Comparison of ENCODE assay signal across 10 mouse cellular contexts in genomic region chr9:58009588-58009987, GRCm38 (mm10). TPM values are rescaled to one million over a fixed set of nuclear protein-coding genes. Genes with fewer than 3 reads are reported as not detected.
DNase-seq lines count a peak whose midpoint lies in the region; ATAC-seq lines count a peak whose summit lies in the region.
"Had no signal": no experiment of that assay in that cellular context is flagged by ENCODE, and none has a peak within 500 bp of the region (broad histone marks: within the 10 kb centered on the region; RNA-seq: fewer than 3 reads in every experiment).

No protein-coding gene starts in this region.

- peaks cover 6% of the 10 kb centered on the region; the same call in 1 of the 2 replicates for H3K4me1 ChIP-seq in forebrain, embryonic 11.5 days (replicated peaks; ENCODE audit: control insufficient read depth, insufficient read depth, low read length)
- H3K4me1 ChIP-seq in midbrain, embryonic 11.5 days (ENCODE audit: control insufficient read depth, insufficient read depth, low read length) = peaks cover 12% of the 10 kb centered on the region
- H3K4me1 ChIP-seq: embryonic facial prominence, embryonic 12.5 days had no signal

- H3K27ac ChIP-seq in forebrain, embryonic 11.5 days (ENCODE audit: low read depth, low read length) = peak overlapping the region; percentile 31; the same call in 1 of the 2 replicates
- H3K27ac ChIP-seq in midbrain, embryonic 11.5 days (ENCODE audit: low read depth, low read length) = peak overlapping the region; percentile 83
- H3K27ac ChIP-seq: embryonic facial prominence, embryonic 12.5 days had no signal

- H3K4me3 ChIP-seq in forebrain, embryonic 11.5 days (ENCODE audit: low read depth, low read length) = no peak overlapping the region
- no peak overlapping the region for H3K4me3 ChIP-seq in midbrain, embryonic 11.5 days (ENCODE audit: low read depth, low read length)
- H3K4me3 ChIP-seq: embryonic facial prominence, embryonic 12.5 days had no signal

- no peak overlapping the region for H3K4me2 ChIP-seq in forebrain, embryonic 11.5 days (ENCODE audit: low read depth, low read length, severe bottlenecking)
- H3K4me2 ChIP-seq in midbrain, embryonic 11.5 days = peak overlapping the region; percentile 43; the same call in 1 of the 2 replicates
- H3K4me2 ChIP-seq: embryonic facial prominence, embryonic 12.5 days had no signal

- H3K9ac ChIP-seq in forebrain, embryonic 11.5 days (ENCODE audit: low read length) = no peak overlapping the region
- no peak overlapping the region for H3K9ac ChIP-seq in midbrain, embryonic 11.5 days (ENCODE audit: low read length)
- H3K9ac ChIP-seq: embryonic facial prominence, embryonic 12.5 days had no signal

- H3K27me3 ChIP-seq in forebrain, embryonic 11.5 days (ENCODE audit: control insufficient read depth, insufficient read depth, low read length) = no peaks in the 10 kb centered on the region
- H3K27me3 ChIP-seq in midbrain, embryonic 11.5 days (ENCODE audit: control insufficient read depth, insufficient read depth, low read length) = no peaks in the 10 kb centered on the region
- H3K27me3 ChIP-seq: embryonic facial prominence, embryonic 12.5 days had no signal

- peak; percentile 35 for DNase-seq in embryo, embryonic 11 days
- DNase-seq in embryo, embryonic 10 days (ENCODE audit: low spot score) = no peak
- DNase-seq in 416B (ENCODE audit: low read depth) = peak; percentile 54
- no peak for DNase-seq in forebrain, embryonic 11.5 days (ENCODE audit: low spot score)
- no peak for DNase-seq in midbrain, embryonic 11.5 days (ENCODE audit: low spot score, missing footprints)
- DNase-seq in urinary bladder, postnatal 14 days (ENCODE audit: low spot score) = no peak
- DNase-seq in urinary bladder, adult 2 months (ENCODE audit: low spot score) = no peak
- DNase-seq: cerebellum, adult 11-12 months had no signal

- WGBS in forebrain, embryonic 11.5 days = 48% methylated on average over 3 of the region's 3 CpGs
- 57% methylated on average over 3 of the region's 3 CpGs for WGBS in midbrain, embryonic 11.5 days

- no peaks in the 10 kb centered on the region for H3K36me3 ChIP-seq in forebrain, embryonic 11.5 days (ENCODE audit: control insufficient read depth, insufficient read depth, low read length)
- H3K36me3 ChIP-seq in midbrain, embryonic 11.5 days (ENCODE audit: control insufficient read depth, insufficient read depth, low read length) = no peaks in the 10 kb centered on the region
- H3K36me3 ChIP-seq: embryonic facial prominence, embryonic 12.5 days had no signal

- ATAC-seq in forebrain, embryonic 11.5 days (replicated peaks; ENCODE audit: low FRiP score) = 0 out of 2 replicates have a peak, but pooled peaks have one; percentile 31
- ATAC-seq in midbrain, embryonic 11.5 days (ENCODE audit: low FRiP score) = peak; percentile 34; the same call in 1 of the 2 replicates
- ATAC-seq in inflammation-experienced regulatory T-cells, adult 6 months = no peak

- no peaks in the 10 kb centered on the region for H3K9me3 ChIP-seq in forebrain, embryonic 11.5 days (ENCODE audit: control insufficient read depth, low read length)
- H3K9me3 ChIP-seq in midbrain, embryonic 11.5 days (ENCODE audit: control insufficient read depth, low read length) = no peaks in the 10 kb centered on the region
- H3K9me3 ChIP-seq: embryonic facial prominence, embryonic 12.5 days had no signal

RNA-seq across cellular contexts. Expression of gene Cyp11a1, which starts 3.4 kb away (rescaled TPM):
- polyA plus RNA-seq in forebrain, embryonic 11.5 days (2014; fragmentation: Nextera tagmentation; extraction: Ambion mirVana) = not detected in 2 replicates
- polyA plus RNA-seq in midbrain, embryonic 11.5 days (2014; fragmentation: Nextera tagmentation; extraction: Ambion mirVana) = 0.12 TPM in 1 of 2 replicates, not detected in the other
- 0.36 and 0.37 TPM in 2 replicates for polyA plus RNA-seq in urinary bladder, adult 2 months (2012; rRNA removed)
- polyA plus RNA-seq in inflammation-experienced regulatory T-cells, adult 6 months (2017; shearing (Covaris generic)) = under 1 TPM in 1 of 3 experiments, not detected in 2; 0.12 TPM

RNA-seq across cellular contexts. Expression of gene Stra6, which starts 54.0 kb away (rescaled TPM):
- 18.0 and 21.8 TPM in 2 replicates for polyA plus RNA-seq in forebrain, embryonic 11.5 days (2014; fragmentation: Nextera tagmentation; extraction: Ambion mirVana)
- polyA plus RNA-seq in midbrain, embryonic 11.5 days (2014; fragmentation: Nextera tagmentation; extraction: Ambion mirVana) = 7.3 and 9.7 TPM in 2 replicates
- 0.50 and 0.63 TPM in 2 replicates for polyA plus RNA-seq in urinary bladder, adult 2 months (2012; rRNA removed)
- 1 to 10 TPM in 2 of 3 experiments, not detected in 1; 4.0 to 5.3 TPM for polyA plus RNA-seq in inflammation-experienced regulatory T-cells, adult 6 months (2017; shearing (Covaris generic))

Comparison
In these comparisons a context has a peak if more than half of its experiments do, and no peak if none do; other contexts are left out.
1. DNase-seq: peak in embryo, embryonic 11 days (single experiment) and 416B (single experiment); none in embryo, embryonic 10 days (single experiment), forebrain, embryonic 11.5 days (single experiment), midbrain, embryonic 11.5 days (single experiment), urinary bladder, postnatal 14 days (single experiment) and urinary bladder, adult 2 months (single experiment).